Mouse (Mus musculus) intestine, postnatal 0 days (tissue): ENCODE results near the gene Tgfbr2. TPM values are rescaled to one million over a fixed set of nuclear protein-coding genes. Genes with fewer than 3 reads are reported as not detected.
A peak's percentile ranks its signal among the peaks of the same experiment; 100 is the strongest.

ENCODE experiments used
- ATAC-seq: fragments of 200-750 bp; cut with Nextera tagmentation; 2 replicates; pipeline ENCODE4 v1.8.0; 2017; ENCODE audit warnings: mild to moderate bottlenecking, moderate TSS enrichment, moderate library complexity
- H3K27ac ChIP-seq: fragments of 300-500 bp; sonication (generic); 2 replicates; pipeline ENCODE4 v1.5.1; 2014; ENCODE audit warnings: mild to moderate bottlenecking, low read depth, low read length, moderate library complexity
- H3K27me3 ChIP-seq: fragments of 300-500 bp; sonication (generic); replicated peaks from 2 replicates; pipeline ENCODE4 v1.6.1; 2014; ENCODE audit warnings: low read length, mixed read lengths; ENCODE audit not compliant: control insufficient read depth, insufficient read depth
- H3K36me3 ChIP-seq: fragments of 300-500 bp; sonication (generic); 2 replicates; pipeline ENCODE4 v1.6.1; 2014; ENCODE audit warnings: mild to moderate bottlenecking, moderate library complexity; ENCODE audit not compliant: control insufficient read depth, insufficient read depth
- H3K4me1 ChIP-seq: fragments of 300-500 bp; sonication (generic); replicated peaks from 2 replicates; pipeline ENCODE4 v1.6.1; 2014; ENCODE audit warnings: antibody characterized with exemption, low read length, mixed read lengths; ENCODE audit not compliant: control insufficient read depth, insufficient read depth
- H3K4me2 ChIP-seq: fragments of 300-500 bp; sonication (generic); replicated peaks from 2 replicates; pipeline ENCODE4 v1.6.1; 2014; ENCODE audit warnings: low read depth, mild to moderate bottlenecking, moderate library complexity
- H3K4me3 ChIP-seq: fragments of 300-500 bp; sonication (generic); 2 replicates; pipeline ENCODE4 v1.5.1; 2014; ENCODE audit warnings: low read depth, low read length
- H3K9ac ChIP-seq: fragments of 300-500 bp; sonication (generic); 2 replicates; pipeline ENCODE4 v1.6.1; 2014; ENCODE audit warnings: mild to moderate bottlenecking, low read depth, low read length
- H3K9me3 ChIP-seq: fragments of 300-500 bp; sonication (generic); 2 replicates; pipeline ENCODE4 v1.6.1; 2016; ENCODE audit warnings: mixed run types; ENCODE audit not compliant: control insufficient read depth
- CTCF ChIP-seq: sonication (generic); IDR thresholded peaks from 2 replicates; pipeline ENCODE4 v1.5.1; 2016; ENCODE audit warnings: low read depth, mild to moderate bottlenecking, control low read depth, antibody characterized with exemption, moderate library complexity
- WGBS: fragments of 180-500 bp; shearing (Covaris S2); extraction: QIAGEN DNeasy Blood & Tissue Kit; methylation state at CpG from one replicate; pipeline ENCODE4 v1.1.7; 2014; 5-methylcytosine and 5-hydroxymethylcytosine counted together
- polyA plus RNA-seq: library from polyadenylated mRNA; unstranded; fragments of >200 nt; fragmentation: Nextera tagmentation; extraction: Ambion mirVana; gene quantifications from 2 replicates; pipeline ENCODE4 v1.2.1, GENCODE M21; 2015

Gene Tgfbr2
- polyA plus RNA-seq, 1 experiment from 2014 or later = 16.0 TPM

GRCm38 (mm10) chr9:116198488-116198887 lies 23.3 kb upstream of the Tgfbr2 start:
- Histone ChIP-seq H3K4me3 (no peak overlapping the region), H3K36me3 (no peaks in the 10 kb centered on the region), H3K9ac (no peak overlapping the region), H3K4me1 (peaks cover 7% of the 10 kb centered on the region; the same call in 1 of the 2 replicates), H3K4me2 (no peak overlapping the region), H3K27me3 (no peaks in the 10 kb centered on the region), H3K9me3 (no peaks in the 10 kb centered on the region), H3K27ac (no peak overlapping the region)
- no peak for TF ChIP-seq CTCF
- no peak for ATAC-seq
- 66% methylated on average over 9 of the region's 9 CpGs for WGBS

GRCm38 (mm10) chr9:116197491-116198170 lies 22.5 kb upstream of the Tgfbr2 start:
- Histone ChIP-seq H3K9me3 (no peaks in the 10 kb centered on the region), H3K36me3 (no peaks in the 10 kb centered on the region), H3K27ac (no peak overlapping the region), H3K4me1 (peaks cover 14% of the 10 kb centered on the region; the same call in 1 of the 2 replicates), H3K4me2 (no peak overlapping the region), H3K27me3 (no peaks in the 10 kb centered on the region), H3K4me3 (no peak overlapping the region), H3K9ac (no peak overlapping the region)
- WGBS = 87% methylated on average over 11 of the region's 11 CpGs
- no peak for ATAC-seq
- TF ChIP-seq CTCF = no peak

GRCm38 (mm10) chr9:116193889-116194450 lies 18.8 kb upstream of the Tgfbr2 start:
- H3K4me1 ChIP-seq = peaks cover 18% of the 10 kb centered on the region; the same call in 1 of the 2 replicates
- 58% methylated on average over 4 of the region's 4 CpGs for WGBS
- no peaks in the 10 kb centered on the region for H3K9me3 ChIP-seq
- TF ChIP-seq CTCF = no peak
- no peak overlapping the region for H3K27ac ChIP-seq
- no peak overlapping the region for H3K4me2 ChIP-seq
- no peaks in the 10 kb centered on the region for H3K36me3 ChIP-seq
- no peak overlapping the region for H3K4me3 ChIP-seq
- no peak overlapping the region for H3K9ac ChIP-seq
- ATAC-seq = no peak
- no peaks in the 10 kb centered on the region for H3K27me3 ChIP-seq

GRCm38 (mm10) chr9:116193535-116193881 lies 18.3 kb upstream of the Tgfbr2 start:
- H3K9ac ChIP-seq = no peak overlapping the region
- no peaks in the 10 kb centered on the region for H3K27me3 ChIP-seq
- no peak overlapping the region for H3K4me2 ChIP-seq
- WGBS = 29% methylated on average over 1 of the region's 1 CpGs
- H3K36me3 ChIP-seq = no peaks in the 10 kb centered on the region
- TF ChIP-seq CTCF = no peak
- H3K27ac ChIP-seq = no peak overlapping the region
- no peak overlapping the region for H3K4me3 ChIP-seq
- no peaks in the 10 kb centered on the region for H3K9me3 ChIP-seq
- ATAC-seq = peak; percentile 67
- peaks cover 18% of the 10 kb centered on the region; the same call in 1 of the 2 replicates for H3K4me1 ChIP-seq

- WGBS = 83% methylated on average over 12 of the region's 12 CpGs
- Histone ChIP-seq H3K27me3 (no peaks in the 10 kb centered on the region), H3K27ac (no peak overlapping the region), H3K4me1 (peaks cover 18% of the 10 kb centered on the region; the same call in 1 of the 2 replicates), H3K9me3 (no peaks in the 10 kb centered on the region), H3K36me3 (no peaks in the 10 kb centered on the region), H3K9ac (no peak overlapping the region), H3K4me3 (no peak overlapping the region), H3K4me2 (no peak overlapping the region)
- ATAC-seq = peak; percentile 47; the same call in 1 of the 2 replicates
- no peak for TF ChIP-seq CTCF
Measured at GRCm38 (mm10) chr9:116192826-116193534, 17.8 kb upstream of the Tgfbr2 start.

- WGBS = 80% methylated on average over 7 of the region's 7 CpGs
- Histone ChIP-seq H3K27me3 (no peaks in the 10 kb centered on the region), H3K4me1 (peaks cover 18% of the 10 kb centered on the region; the same call in 1 of the 2 replicates), H3K9ac (no peak overlapping the region), H3K27ac (no peak overlapping the region), H3K4me2 (no peak overlapping the region), H3K4me3 (no peak overlapping the region), H3K9me3 (no peaks in the 10 kb centered on the region), H3K36me3 (no peaks in the 10 kb centered on the region)
- TF ChIP-seq CTCF = no peak
- ATAC-seq = no peak
Measured at GRCm38 (mm10) chr9:116192253-116192652, 17.1 kb upstream of the Tgfbr2 start.
